Mouse (Mus musculus) liver, embryonic 14.5 days (tissue): ENCODE results near the gene Smoc1.

Experiments used
- CTCF ChIP-seq: IDR thresholded peaks from 2 replicates; pipeline ENCODE4 v1.5.1; 2016; ENCODE audit warnings: antibody characterized with exemption, low read depth, control low read depth
- EP300 ChIP-seq: IDR thresholded peaks from 2 replicates; pipeline ENCODE4 v1.6.1; 2016; ENCODE audit warnings: antibody characterized with exemption, low read depth

DNA sequence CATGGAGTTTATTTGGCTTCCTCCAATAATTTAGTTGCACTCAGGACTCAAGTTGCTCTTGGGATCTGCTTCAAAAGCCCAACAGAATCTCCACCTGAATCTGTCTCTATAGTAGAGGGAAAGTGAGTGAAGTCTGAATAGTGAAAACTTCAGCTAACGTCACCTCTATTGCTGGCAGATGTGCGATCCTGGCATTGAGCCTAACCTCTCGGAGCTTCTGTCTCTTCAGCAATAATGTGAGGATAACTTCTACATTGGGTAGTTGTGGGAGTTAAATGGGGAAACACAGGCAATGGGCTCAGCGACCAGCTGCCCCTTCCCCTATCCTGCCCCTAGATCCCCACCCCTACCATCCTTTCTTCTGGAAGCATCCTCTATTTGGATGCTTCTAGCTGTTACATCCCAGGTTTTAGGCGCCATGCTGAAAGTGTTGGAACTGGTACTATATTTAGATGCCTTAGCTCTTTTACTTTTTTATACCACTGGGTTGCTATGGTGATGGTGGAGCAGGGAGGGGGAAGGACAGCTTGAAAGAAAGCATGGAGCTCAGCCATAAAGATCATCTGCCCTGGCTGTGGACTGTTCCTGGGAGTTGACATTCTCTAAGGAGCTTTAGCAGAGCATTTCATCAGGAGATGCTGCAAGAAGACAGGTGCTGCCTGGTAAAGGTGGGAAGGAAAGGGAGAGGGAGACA lies 201.3 kb downstream of the Smoc1 start:
- TF ChIP-seq CTCF (no peak), EP300 (no peak)
